Mouse (Mus musculus) lung, embryonic 14.5 days (tissue): Measurements from ENCODE around the gene Gfod2. TPM values are rescaled to one million over a fixed set of nuclear protein-coding genes. Genes with fewer than 3 reads are reported as not detected.

Experiments
- ATAC-seq: fragments of 200-750 bp; cut with Nextera tagmentation; 2 replicates; pipeline ENCODE4 v1.8.0; 2017; ENCODE audit warnings: mild to moderate bottlenecking, moderate TSS enrichment, moderate library complexity; ENCODE audit not compliant: insufficient read depth
- DNase-seq: peaks from one replicate; pipeline ENCODE4 v3.0.0-alpha.2; 2015
- H3K27ac ChIP-seq: fragments of 300-500 bp; sonication (generic); 2 replicates; pipeline ENCODE4 v1.5.1; 2014; ENCODE audit warnings: low read depth, mild to moderate bottlenecking, moderate library complexity
- H3K27me3 ChIP-seq: fragments of 300-500 bp; sonication (generic); 2 replicates; pipeline ENCODE4 v1.6.1; 2014; ENCODE audit warnings: low read length, control low read depth; ENCODE audit not compliant: insufficient read depth
- H3K36me3 ChIP-seq: fragments of 300-500 bp; sonication (generic); 2 replicates; pipeline ENCODE4 v1.6.1; 2014; ENCODE audit warnings: control low read depth; ENCODE audit not compliant: insufficient read depth
- H3K4me1 ChIP-seq: fragments of 300-500 bp; sonication (generic); 2 replicates; pipeline ENCODE4 v1.6.1; 2014; ENCODE audit warnings: antibody characterized with exemption, control low read depth; ENCODE audit not compliant: insufficient read depth
- H3K4me2 ChIP-seq: fragments of 300-500 bp; sonication (generic); 2 replicates; pipeline ENCODE4 v1.6.1; 2014; ENCODE audit warnings: mild to moderate bottlenecking
- H3K4me3 ChIP-seq: fragments of 300-500 bp; sonication (generic); 2 replicates; pipeline ENCODE4 v1.5.1; 2014; ENCODE audit warnings: low read depth, low read length
- H3K9ac ChIP-seq: fragments of 300-500 bp; sonication (generic); 2 replicates; pipeline ENCODE4 v1.6.1; 2014
- H3K9me3 ChIP-seq: fragments of 300-500 bp; sonication (generic); 2 replicates; pipeline ENCODE4 v1.6.1; 2016; ENCODE audit warnings: low read depth, low read length, control low read depth
- CTCF ChIP-seq: IDR thresholded peaks from 2 replicates; pipeline ENCODE4 v1.5.1; 2016; ENCODE audit warnings: antibody characterized with exemption, low read depth
- WGBS: fragments of 180-500 bp; shearing (Covaris S2); extraction: QIAGEN DNeasy Blood & Tissue Kit; methylation state at CpG from one replicate; pipeline ENCODE4 v1.1.7; 2014; 5-methylcytosine and 5-hydroxymethylcytosine counted together
- polyA plus RNA-seq: library from polyadenylated mRNA; unstranded; fragments of >200 nt; fragmentation: Nextera tagmentation; extraction: Ambion mirVana; gene quantifications from 2 replicates; pipeline ENCODE4 v1.2.1, GENCODE M21; 2014

Gene Gfod2
- polyA plus RNA-seq, 1 experiment from 2014 or later, result 22.6 TPM

GRCm38 (mm10) chr8:105788241-105788640, 29.8 kb upstream of the Gfod2 start:
- Histone ChIP-seq H3K36me3 (peaks cover 30% of the 10 kb centered on the region), H3K9me3 (no peaks in the 10 kb centered on the region), H3K4me1 (no peaks in the 10 kb centered on the region), H3K4me3 (no peak overlapping the region), H3K27me3 (no peaks in the 10 kb centered on the region), H3K4me2 (no peak overlapping the region), H3K9ac (no peak overlapping the region), H3K27ac (no peak overlapping the region)
- 86% methylated on average over 2 of the region's 2 CpGs for WGBS
- peak; percentile 84 for DNase-seq
- TF ChIP-seq CTCF, result peak; percentile 75
- no peak for ATAC-seq

DNA sequence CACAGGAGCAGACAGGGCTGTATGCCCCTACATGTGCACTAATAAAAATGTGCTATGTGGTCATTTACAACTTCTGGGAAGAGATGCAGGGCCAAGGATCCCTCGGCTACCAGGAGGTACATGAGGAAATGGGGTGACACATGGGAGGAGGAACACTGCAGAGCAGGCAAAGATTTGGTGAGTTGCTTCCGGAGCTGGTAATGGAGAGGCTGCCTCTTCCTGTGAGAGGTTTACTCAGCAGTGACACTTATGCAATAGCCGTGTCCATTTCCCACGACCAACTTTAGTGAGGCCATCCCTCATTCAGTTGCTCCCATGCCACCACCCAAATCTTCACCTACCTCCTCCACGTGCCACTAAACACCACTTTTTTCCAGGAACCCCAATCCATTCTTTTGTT, 21.8 kb upstream of the Gfod2 start:
- no peak overlapping the region for H3K27ac ChIP-seq

GRCm38 (mm10) chr8:105777833-105778232, 19.4 kb upstream of the Gfod2 start:
- Histone ChIP-seq H3K4me3 (no peak overlapping the region), H3K27ac (no peak overlapping the region), H3K36me3 (peaks cover 87% of the 10 kb centered on the region), H3K4me2 (no peak overlapping the region), H3K4me1 (no peaks in the 10 kb centered on the region), H3K9ac (no peak overlapping the region), H3K9me3 (no peaks in the 10 kb centered on the region), H3K27me3 (no peaks in the 10 kb centered on the region)
- no peak for TF ChIP-seq CTCF
- no peak for DNase-seq
- ATAC-seq, result no peak
- WGBS, result 87% methylated on average over 2 of the region's 2 CpGs

More for the DNA sequence above, 21.8 kb upstream of the Gfod2 start:
- DNase-seq (no peak), ATAC-seq (no peak)
- H3K4me2 ChIP-seq, result no peak overlapping the region
- H3K4me3 ChIP-seq, result no peak overlapping the region
- no peaks in the 10 kb centered on the region for H3K9me3 ChIP-seq
- peaks cover 73% of the 10 kb centered on the region for H3K36me3 ChIP-seq
- no peak for TF ChIP-seq CTCF
- no peak overlapping the region for H3K9ac ChIP-seq
- H3K27me3 ChIP-seq, result no peaks in the 10 kb centered on the region
- 88% methylated on average over 5 of the region's 5 CpGs for WGBS
- H3K4me1 ChIP-seq, result no peaks in the 10 kb centered on the region

GRCm38 (mm10) chr8:105774498-105774897, 16.0 kb upstream of the Gfod2 start:
- DNase-seq, result no peak
- Histone ChIP-seq H3K4me2 (no peak overlapping the region), H3K36me3 (peaks cover 93% of the 10 kb centered on the region), H3K27me3 (no peaks in the 10 kb centered on the region), H3K4me1 (no peaks in the 10 kb centered on the region), H3K27ac (no peak overlapping the region), H3K9me3 (no peaks in the 10 kb centered on the region), H3K9ac (no peak overlapping the region), H3K4me3 (no peak overlapping the region)
- 92% methylated on average over 5 of the region's 5 CpGs for WGBS
- no peak for ATAC-seq
- no peak for TF ChIP-seq CTCF

DNA sequence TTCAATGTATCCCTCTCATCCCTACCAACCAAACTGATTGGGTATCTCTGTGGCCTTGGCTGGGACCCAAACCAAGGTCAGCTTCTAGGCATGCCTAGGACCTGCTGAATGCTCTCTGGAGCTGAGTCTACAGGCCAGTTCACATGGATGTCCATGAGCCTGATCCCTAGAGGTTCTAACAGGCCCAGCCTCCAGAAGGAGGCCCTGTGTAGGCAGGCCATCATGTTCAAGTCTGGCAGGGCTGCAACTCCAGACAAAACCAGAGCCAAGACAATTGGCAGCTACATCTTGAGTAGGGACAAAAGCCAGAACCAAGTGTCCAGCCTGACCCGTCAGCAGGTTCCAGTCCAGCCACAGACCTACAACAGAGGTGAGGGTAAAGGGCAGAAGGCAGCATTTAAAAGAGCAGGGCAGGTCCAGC, 15.0 kb upstream of the Gfod2 start:
- Histone ChIP-seq H3K27ac (no peak overlapping the region), H3K36me3 (peaks cover 96% of the 10 kb centered on the region), H3K4me1 (no peaks in the 10 kb centered on the region), H3K9ac (no peak overlapping the region), H3K27me3 (no peaks in the 10 kb centered on the region), H3K4me3 (no peak overlapping the region), H3K9me3 (no peaks in the 10 kb centered on the region), H3K4me2 (no peak overlapping the region)
- ATAC-seq, result no peak
- TF ChIP-seq CTCF, result no peak
- DNase-seq, result no peak
- 100% methylated on average over 1 of the region's 1 CpGs for WGBS

DNA sequence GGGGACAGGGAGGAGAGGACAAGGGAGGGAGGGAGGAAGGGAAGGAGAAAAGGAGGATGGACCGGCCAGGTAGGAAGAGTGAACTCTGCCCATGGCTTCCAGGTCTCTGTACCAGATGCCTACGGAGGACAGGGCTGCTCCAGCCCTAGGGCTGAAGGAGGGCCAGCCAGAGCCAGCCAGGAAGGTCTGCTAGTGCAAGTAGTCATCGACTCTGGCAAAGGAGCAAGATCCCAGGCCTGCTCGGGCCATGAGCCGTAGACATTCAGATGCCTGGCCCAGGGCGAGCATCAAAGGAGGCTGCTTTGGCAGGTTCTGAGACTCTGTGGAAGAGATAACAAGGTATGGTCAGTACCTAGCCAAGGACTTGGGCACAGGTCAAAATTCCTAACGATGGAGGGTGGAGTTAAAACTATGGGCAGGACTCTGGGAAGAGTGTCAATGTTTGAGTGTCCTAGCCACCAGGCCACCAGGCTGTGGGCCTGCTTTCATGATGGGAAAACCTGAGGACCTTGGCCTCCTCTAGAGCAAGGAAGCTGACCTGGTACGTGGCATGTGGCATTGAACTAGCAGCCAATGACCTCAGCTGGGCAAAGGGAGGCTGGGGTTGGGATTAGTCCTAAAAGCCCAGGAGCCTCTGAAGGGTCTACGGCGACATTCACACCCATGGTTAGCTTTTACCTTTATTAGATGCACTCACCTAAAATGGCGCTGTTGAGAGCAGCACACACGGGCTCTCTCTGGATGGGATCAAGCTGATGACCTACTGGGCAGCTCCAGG, 13.1 kb upstream of the Gfod2 start:
- Histone ChIP-seq H3K36me3 (peaks cover 88% of the 10 kb centered on the region), H3K27me3 (no peaks in the 10 kb centered on the region)
- TF ChIP-seq CTCF, result no peak

GRCm38 (mm10) chr8:105770609-105771008, 12.1 kb upstream of the Gfod2 start:
- peak; percentile 44; the same call in 1 of the 2 replicates for ATAC-seq
- peak; percentile 79 for TF ChIP-seq CTCF
- no peak overlapping the region for H3K9ac ChIP-seq
- H3K36me3 ChIP-seq, result peaks cover 78% of the 10 kb centered on the region
- no peaks in the 10 kb centered on the region for H3K27me3 ChIP-seq
- H3K4me3 ChIP-seq, result no peak overlapping the region
- H3K27ac ChIP-seq, result no peak overlapping the region
- H3K4me2 ChIP-seq, result no peak overlapping the region
- WGBS, result 57% methylated on average over 1 of the region's 1 CpGs
- DNase-seq, result peak; percentile 63
- no peaks in the 10 kb centered on the region for H3K4me1 ChIP-seq
- H3K9me3 ChIP-seq, result no peaks in the 10 kb centered on the region

More for the DNA sequence above, 13.1 kb upstream of the Gfod2 start:
- Histone ChIP-seq H3K4me1 (no peaks in the 10 kb centered on the region), H3K9ac (no peak overlapping the region), H3K4me2 (no peak overlapping the region), H3K9me3 (no peaks in the 10 kb centered on the region), H3K27ac (no peak overlapping the region), H3K4me3 (no peak overlapping the region)
- ATAC-seq (no peak), DNase-seq (no peak)
- 91% methylated on average over 12 of the region's 12 CpGs for WGBS
